Mouse (Mus musculus): Measurements from ENCODE around the gene Prdx5. TPM values are rescaled to one million over a fixed set of nuclear protein-coding genes. Genes with fewer than 3 reads are reported as not detected.
"Not testable (repeated sequence)": the region's sequence is repeated elsewhere in the genome, so short reads cannot be mapped to it uniquely, and the experiment has no call there.

Prdx5 gene
- polyA plus RNA-seq, 1 experiment from 2014 or later = 210 TPM

GRCm38 (mm10) chr19:6913036-6913435 lies 3.1 kb upstream of the Prdx5 start:
- H3K27me3 ChIP-seq (ENCODE audit: control insufficient read depth, insufficient read depth, low read length) = no peaks in the 10 kb centered on the region
- peaks cover 58% of the 10 kb centered on the region for H3K36me3 ChIP-seq (ENCODE audit: control insufficient read depth, insufficient read depth, low read length)
- no peak overlapping the region for H3K27ac ChIP-seq (replicated peaks in 1 of 2; ENCODE audit: control insufficient read depth in 1 of 2, insufficient read depth in 1 of 2, low read depth in 2 of 2, low read length in 2 of 2)
- H3K9me3 ChIP-seq (ENCODE audit: control insufficient read depth, low read length) = no peaks in the 10 kb centered on the region
- no peak for ATAC-seq (ENCODE audit: insufficient number of reproducible peaks, insufficient read depth, low FRiP score, low read depth)
- no peak overlapping the region for H3K4me3 ChIP-seq (ENCODE audit: control insufficient read depth in 1 of 2, insufficient read depth in 1 of 2, low read depth in 1 of 2, low read length in 2 of 2)
- peaks cover 4 to 25% of the 10 kb centered on the region in 2 experiments for H3K4me1 ChIP-seq (ENCODE audit: control insufficient read depth in 2 of 2, insufficient read depth in 2 of 2, low read length in 2 of 2)
- H3K4me2 ChIP-seq (ENCODE audit: low read length) = no peak overlapping the region
- 87% methylated on average over 6 of the region's 6 CpGs for WGBS
- no peak overlapping the region for H3K9ac ChIP-seq (ENCODE audit: low read length)

- no peaks in the 10 kb centered on the region for H3K9me3 ChIP-seq (ENCODE audit: control insufficient read depth, low read length)
- no peak for ATAC-seq (ENCODE audit: insufficient number of reproducible peaks, insufficient read depth, low FRiP score, low read depth)
- H3K4me2 ChIP-seq (ENCODE audit: low read length) = no peak overlapping the region
- 91% methylated on average over 15 of the region's 15 CpGs for WGBS
- H3K27ac ChIP-seq (replicated peaks in 1 of 2; ENCODE audit: control insufficient read depth in 1 of 2, insufficient read depth in 1 of 2, low read depth in 2 of 2, low read length in 2 of 2) = no peak overlapping the region
- H3K36me3 ChIP-seq (ENCODE audit: control insufficient read depth, insufficient read depth, low read length) = peaks cover 57% of the 10 kb centered on the region
- H3K9ac ChIP-seq (ENCODE audit: low read length) = no peak overlapping the region
- H3K4me1 ChIP-seq (ENCODE audit: control insufficient read depth in 2 of 2, insufficient read depth in 2 of 2, low read length in 2 of 2) = peaks cover 6 to 31% of the 10 kb centered on the region in 2 experiments
- H3K4me3 ChIP-seq (ENCODE audit: control insufficient read depth in 1 of 2, insufficient read depth in 1 of 2, low read depth in 1 of 2, low read length in 2 of 2) = no peak overlapping the region
- H3K27me3 ChIP-seq (ENCODE audit: control insufficient read depth, insufficient read depth, low read length) = no peaks in the 10 kb centered on the region
These were observed 2.5 kb upstream of the Prdx5 start for GRCm38 (mm10) chr19:6912205-6912970.

- 83% methylated on average over 19 of the region's 19 CpGs for WGBS
- Histone ChIP-seq H3K27me3 (ENCODE audit: control insufficient read depth, insufficient read depth, low read length) (no peaks in the 10 kb centered on the region), H3K4me2 (ENCODE audit: low read length) (peak overlapping the region; percentile 86), H3K4me1 (ENCODE audit: control insufficient read depth in 2 of 2, insufficient read depth in 2 of 2, low read length in 2 of 2) (peaks cover 6 to 32% of the 10 kb centered on the region in 2 experiments), H3K4me3 (ENCODE audit: control insufficient read depth in 1 of 2, insufficient read depth in 1 of 2, low read depth in 1 of 2, low read length in 2 of 2) (peak overlapping the region in 1 of 2 experiments; percentile 73; a peak in 1 of 4 replicates), H3K36me3 (ENCODE audit: control insufficient read depth, insufficient read depth, low read length) (peaks cover 58% of the 10 kb centered on the region), H3K27ac (replicated peaks in 1 of 2; ENCODE audit: control insufficient read depth in 1 of 2, insufficient read depth in 1 of 2, low read depth in 2 of 2, low read length in 2 of 2) (no peak overlapping the region; a peak in 1 of 4 replicates), H3K9ac (ENCODE audit: low read length) (peak overlapping the region; percentile 34; the same call in 1 of the 2 replicates), H3K9me3 (ENCODE audit: control insufficient read depth, low read length) (no peaks in the 10 kb centered on the region)
- ATAC-seq (ENCODE audit: insufficient number of reproducible peaks, insufficient read depth, low FRiP score, low read depth) = no peak
These were observed 1.5 kb upstream of the Prdx5 start for GRCm38 (mm10) chr19:6911101-6912074.

- 1% methylated on average over 30 of the region's 30 CpGs for WGBS
- not testable (repeated sequence) for H3K27me3 ChIP-seq (ENCODE audit: control insufficient read depth, insufficient read depth, low read length); H3K9me3 ChIP-seq (ENCODE audit: control insufficient read depth, low read length)
- Histone ChIP-seq H3K4me3 (ENCODE audit: control insufficient read depth in 1 of 2, insufficient read depth in 1 of 2, low read depth in 1 of 2, low read length in 2 of 2) (peak overlapping the region; percentile 68 to 73), H3K4me1 (ENCODE audit: control insufficient read depth in 2 of 2, insufficient read depth in 2 of 2, low read length in 2 of 2) (peaks cover 6 to 27% of the 10 kb centered on the region in 2 experiments), H3K9ac (ENCODE audit: low read length) (peak overlapping the region; percentile 89), H3K36me3 (ENCODE audit: control insufficient read depth, insufficient read depth, low read length) (peaks cover 61% of the 10 kb centered on the region), H3K27ac (replicated peaks in 1 of 2; ENCODE audit: control insufficient read depth in 1 of 2, insufficient read depth in 1 of 2, low read depth in 2 of 2, low read length in 2 of 2) (peak overlapping the region; percentile 99 to 100), H3K4me2 (ENCODE audit: low read length) (peak overlapping the region; percentile 86)
- peak; percentile 15; the same call in 1 of the 2 replicates for ATAC-seq (ENCODE audit: insufficient number of reproducible peaks, insufficient read depth, low FRiP score, low read depth)
These were observed 400 bp upstream of the Prdx5 start for GRCm38 (mm10) chr19:6910306-6910705.

- H3K9me3 ChIP-seq (ENCODE audit: control insufficient read depth, low read length) = no peaks in the 10 kb centered on the region
- H3K4me1 ChIP-seq (ENCODE audit: control insufficient read depth in 2 of 2, insufficient read depth in 2 of 2, low read length in 2 of 2) = peaks cover 6 to 25% of the 10 kb centered on the region in 2 experiments
- peak overlapping the region; percentile 68 to 73 for H3K4me3 ChIP-seq (ENCODE audit: control insufficient read depth in 1 of 2, insufficient read depth in 1 of 2, low read depth in 1 of 2, low read length in 2 of 2)
- 5% methylated on average over 11 of the region's 11 CpGs for WGBS
- no peaks in the 10 kb centered on the region for H3K27me3 ChIP-seq (ENCODE audit: control insufficient read depth, insufficient read depth, low read length)
- peak overlapping the region; percentile 99 to 100 for H3K27ac ChIP-seq (replicated peaks in 1 of 2; ENCODE audit: control insufficient read depth in 1 of 2, insufficient read depth in 1 of 2, low read depth in 2 of 2, low read length in 2 of 2)
- peak overlapping the region; percentile 89 for H3K9ac ChIP-seq (ENCODE audit: low read length)
- ATAC-seq (ENCODE audit: insufficient number of reproducible peaks, insufficient read depth, low FRiP score, low read depth) = no peak
- peak overlapping the region; percentile 86 for H3K4me2 ChIP-seq (ENCODE audit: low read length)
- peaks cover 60% of the 10 kb centered on the region for H3K36me3 ChIP-seq (ENCODE audit: control insufficient read depth, insufficient read depth, low read length)
These were observed 885 bp downstream of the Prdx5 start for GRCm38 (mm10) chr19:6909021-6909420.

GRCm38 (mm10) chr19:6907811-6908540 lies 1.9 kb downstream of the Prdx5 start:
- no peaks in the 10 kb centered on the region for H3K9me3 ChIP-seq (ENCODE audit: control insufficient read depth, low read length)
- 86% methylated on average over 7 of the region's 7 CpGs for WGBS
- ATAC-seq (ENCODE audit: insufficient number of reproducible peaks, insufficient read depth, low FRiP score, low read depth) = no peak
- peak overlapping the region; percentile 86 for H3K4me2 ChIP-seq (ENCODE audit: low read length)
- peak overlapping the region; percentile 68 to 73; a peak in 2 of 4 replicates for H3K4me3 ChIP-seq (ENCODE audit: control insufficient read depth in 1 of 2, insufficient read depth in 1 of 2, low read depth in 1 of 2, low read length in 2 of 2)
- peaks cover 51% of the 10 kb centered on the region for H3K36me3 ChIP-seq (ENCODE audit: control insufficient read depth, insufficient read depth, low read length)
- H3K27ac ChIP-seq (replicated peaks in 1 of 2; ENCODE audit: control insufficient read depth in 1 of 2, insufficient read depth in 1 of 2, low read depth in 2 of 2, low read length in 2 of 2) = no peak overlapping the region
- H3K27me3 ChIP-seq (ENCODE audit: control insufficient read depth, insufficient read depth, low read length) = no peaks in the 10 kb centered on the region
- peaks cover 6 to 25% of the 10 kb centered on the region in 2 experiments for H3K4me1 ChIP-seq (ENCODE audit: control insufficient read depth in 2 of 2, insufficient read depth in 2 of 2, low read length in 2 of 2)
- H3K9ac ChIP-seq (ENCODE audit: low read length) = peak overlapping the region; percentile 89

GRCm38 (mm10) chr19:6907094-6907493 lies 2.8 kb downstream of the Prdx5 start:
- H3K27me3 ChIP-seq (ENCODE audit: control insufficient read depth, insufficient read depth, low read length) = no peaks in the 10 kb centered on the region
- peaks cover 42% of the 10 kb centered on the region for H3K36me3 ChIP-seq (ENCODE audit: control insufficient read depth, insufficient read depth, low read length)
- H3K9me3 ChIP-seq (ENCODE audit: control insufficient read depth, low read length) = no peaks in the 10 kb centered on the region
- peaks cover 6 to 25% of the 10 kb centered on the region in 2 experiments for H3K4me1 ChIP-seq (ENCODE audit: control insufficient read depth in 2 of 2, insufficient read depth in 2 of 2, low read length in 2 of 2)
- H3K4me2 ChIP-seq (ENCODE audit: low read length) = no peak overlapping the region
- H3K4me3 ChIP-seq (ENCODE audit: control insufficient read depth in 1 of 2, insufficient read depth in 1 of 2, low read depth in 1 of 2, low read length in 2 of 2) = no peak overlapping the region
- H3K9ac ChIP-seq (ENCODE audit: low read length) = no peak overlapping the region; the same call in 1 of the 2 replicates
- ATAC-seq (ENCODE audit: insufficient number of reproducible peaks, insufficient read depth, low FRiP score, low read depth) = no peak
- 92% methylated on average over 8 of the region's 8 CpGs for WGBS
- H3K27ac ChIP-seq (replicated peaks in 1 of 2; ENCODE audit: control insufficient read depth in 1 of 2, insufficient read depth in 1 of 2, low read depth in 2 of 2, low read length in 2 of 2) = no peak overlapping the region
